Mouse (Mus musculus) liver, postnatal 0 days (tissue): ENCODE data around the gene Chka. TPM values are rescaled to one million over a fixed set of nuclear protein-coding genes. Genes with fewer than 3 reads are reported as not detected.

Experiments used
- ATAC-seq: fragments of 200-750 bp; cut with Nextera tagmentation; 2 replicates; pipeline ENCODE4 v1.8.0; 2017; ENCODE audit warnings: mild to moderate bottlenecking, moderate library complexity
- DNase-seq: peaks from one replicate; pipeline ENCODE4 v3.0.0-alpha.2; 2016
- H3K27ac ChIP-seq: fragments of 300-500 bp; sonication (generic); 2 replicates; pipeline ENCODE4 v1.5.1; 2014; ENCODE audit warnings: antibody characterized with exemption, moderate library complexity, mild to moderate bottlenecking, low read depth
- H3K27me3 ChIP-seq: fragments of 300-500 bp; sonication (generic); 2 replicates; pipeline ENCODE4 v1.6.1; 2014; ENCODE audit warnings: low read length, control low read depth, mixed read lengths; ENCODE audit not compliant: insufficient read depth
- H3K36me3 ChIP-seq: fragments of 300-500 bp; sonication (generic); replicated peaks from 2 replicates; pipeline ENCODE4 v1.6.1; 2014; ENCODE audit warnings: mild to moderate bottlenecking, control low read depth, low read length, moderate library complexity, mixed read lengths; ENCODE audit not compliant: insufficient read depth
- H3K4me1 ChIP-seq: fragments of 300-500 bp; sonication (generic); 2 replicates; pipeline ENCODE4 v1.6.1; 2014; ENCODE audit warnings: antibody characterized with exemption, mild to moderate bottlenecking, control low read depth; ENCODE audit not compliant: insufficient read depth
- H3K4me2 ChIP-seq: fragments of 300-500 bp; sonication (generic); 2 replicates; pipeline ENCODE4 v1.6.1; 2014; ENCODE audit warnings: low read depth, mild to moderate bottlenecking, low read length, moderate library complexity, mixed read lengths
- H3K4me3 ChIP-seq: fragments of 300-500 bp; sonication (generic); 2 replicates; pipeline ENCODE4 v1.5.1; 2014; ENCODE audit warnings: low read depth, low read length
- H3K9ac ChIP-seq: fragments of 300-500 bp; sonication (generic); replicated peaks from 2 replicates; pipeline ENCODE4 v1.6.1; 2014; ENCODE audit warnings: mild to moderate bottlenecking, moderate library complexity
- H3K9me3 ChIP-seq: fragments of 300-500 bp; sonication (generic); 2 replicates; pipeline ENCODE4 v1.6.1; 2016; ENCODE audit warnings: mild to moderate bottlenecking, control low read depth, low read length, mixed read lengths
- CTCF ChIP-seq: sonication (generic); IDR thresholded peaks from 2 replicates; pipeline ENCODE4 v1.5.1; 2016; ENCODE audit warnings: antibody characterized with exemption, low read depth
- EP300 ChIP-seq: IDR thresholded peaks from 2 replicates; pipeline ENCODE4 v1.6.1; 2016; ENCODE audit warnings: antibody characterized with exemption, low read depth, mild to moderate bottlenecking
- WGBS: fragments of 180-500 bp; shearing (Covaris S2); extraction: QIAGEN DNeasy Blood & Tissue Kit; methylation state at CpG from one replicate; pipeline ENCODE4 v1.1.7; 2014; ENCODE audit not compliant: insufficient replicate concordance; 5-methylcytosine and 5-hydroxymethylcytosine counted together
- polyA plus RNA-seq: library from polyadenylated mRNA; unstranded; fragments of >200 nt; fragmentation: Nextera tagmentation; extraction: Ambion mirVana; gene quantifications from 2 replicates; pipeline ENCODE4 v1.2.1, GENCODE M21; 2015

The Chka gene
- polyA plus RNA-seq, 1 experiment from 2014 or later = 24.8 TPM

- DNase-seq (no peak), ATAC-seq (no peak)
- no peak overlapping the region for H3K4me3 ChIP-seq
- H3K9me3 ChIP-seq = no peaks in the 10 kb centered on the region
- no peak overlapping the region for H3K27ac ChIP-seq
- WGBS = 66% methylated on average over 7 of the region's 7 CpGs
- no peaks in the 10 kb centered on the region for H3K27me3 ChIP-seq
- H3K36me3 ChIP-seq = peaks cover 22% of the 10 kb centered on the region
- H3K4me2 ChIP-seq = no peak overlapping the region
- TF ChIP-seq EP300 (no peak), CTCF (no peak)
- peaks cover 17% of the 10 kb centered on the region for H3K4me1 ChIP-seq
- H3K9ac ChIP-seq = no peak overlapping the region
Observed at GRCm38 (mm10) chr19:3875045-3875444, 23.5 kb downstream of the Chka start.

- DNase-seq = no peak
Observed at GRCm38 (mm10) chr19:3880054-3880848, 28.7 kb downstream of the Chka start.

GRCm38 (mm10) chr19:3882214-3882613 lies 30.6 kb downstream of the Chka start:
- Histone ChIP-seq H3K9ac (no peak overlapping the region), H3K4me2 (0 out of 2 replicates have a peak overlapping the region, but pooled peaks have one; percentile 11), H3K27ac (peak overlapping the region; percentile 72; the same call in 1 of the 2 replicates), H3K4me3 (no peak overlapping the region), H3K9me3 (no peaks in the 10 kb centered on the region), H3K27me3 (no peaks in the 10 kb centered on the region), H3K36me3 (peaks cover 42% of the 10 kb centered on the region), H3K4me1 (peaks cover 18% of the 10 kb centered on the region)
- no peak for DNase-seq
- WGBS = 53% methylated on average over 4 of the region's 4 CpGs
- ATAC-seq = no peak
- TF ChIP-seq CTCF (no peak), EP300 (no peak)

More at GRCm38 (mm10) chr19:3880054-3880848, 28.7 kb downstream of the Chka start:
- 63% methylated on average over 6 of the region's 6 CpGs for WGBS
- Histone ChIP-seq H3K36me3 (peaks cover 37% of the 10 kb centered on the region), H3K4me2 (peak overlapping the region; percentile 10), H3K9ac (no peak overlapping the region), H3K4me3 (no peak overlapping the region), H3K27me3 (no peaks in the 10 kb centered on the region), H3K27ac (peak overlapping the region; percentile 25; the same call in 1 of the 2 replicates), H3K9me3 (no peaks in the 10 kb centered on the region), H3K4me1 (peaks cover 18% of the 10 kb centered on the region)
- TF ChIP-seq CTCF (no peak), EP300 (no peak)
- peak; percentile 64 for ATAC-seq

- Histone ChIP-seq H3K4me1 (peaks cover 12% of the 10 kb centered on the region), H3K4me2 (no peak overlapping the region), H3K9ac (no peak overlapping the region), H3K9me3 (no peaks in the 10 kb centered on the region), H3K27ac (no peak overlapping the region), H3K4me3 (no peak overlapping the region), H3K27me3 (no peaks in the 10 kb centered on the region), H3K36me3 (peaks cover 52% of the 10 kb centered on the region)
- DNase-seq (no peak), ATAC-seq (no peak)
- WGBS = 62% methylated on average over 6 of the region's 6 CpGs
- TF ChIP-seq CTCF (no peak), EP300 (no peak)
Observed at GRCm38 (mm10) chr19:3884325-3884990, 32.9 kb downstream of the Chka start.

- Histone ChIP-seq H3K4me3 (no peak overlapping the region), H3K4me1 (peaks cover 6% of the 10 kb centered on the region), H3K27ac (no peak overlapping the region), H3K4me2 (no peak overlapping the region), H3K9ac (no peak overlapping the region), H3K27me3 (no peaks in the 10 kb centered on the region), H3K36me3 (peaks cover 81% of the 10 kb centered on the region), H3K9me3 (no peaks in the 10 kb centered on the region)
- no peak for DNase-seq
- no peak for TF ChIP-seq CTCF
- TF ChIP-seq EP300 = no peak
- 80% methylated on average over 5 of the region's 5 CpGs for whole genome bisulfite sequencing
- no peak for ATAC-seq
Observed at GRCm38 (mm10) chr19:3889096-3889495, 37.5 kb downstream of the Chka start.

- DNase-seq = peak; percentile 60
- 75% methylated on average over 8 of the region's 8 CpGs for WGBS
- no peak for ATAC-seq
- H3K36me3 ChIP-seq = peaks cover 89% of the 10 kb centered on the region
- no peak overlapping the region for H3K4me2 ChIP-seq
- H3K27me3 ChIP-seq = no peaks in the 10 kb centered on the region
- H3K9ac ChIP-seq = no peak overlapping the region
- H3K27ac ChIP-seq = no peak overlapping the region
- H3K9me3 ChIP-seq = no peaks in the 10 kb centered on the region
- H3K4me3 ChIP-seq = no peak overlapping the region
- peaks cover 6% of the 10 kb centered on the region for H3K4me1 ChIP-seq
- TF ChIP-seq EP300 (0 out of 2 replicates have a peak, but pooled peaks have one; percentile 19), CTCF (peak; percentile 61)
Observed at GRCm38 (mm10) chr19:3890181-3890580, 38.6 kb downstream of the Chka start.
